Mouse (Mus musculus) limb, embryonic 10.5 days (tissue): ENCODE measurements around the gene Magea4. TPM values are rescaled to one million over a fixed set of nuclear protein-coding genes. Genes with fewer than 3 reads are reported as not detected.

ENCODE experiments used
- DNase-seq: peaks from one replicate; pipeline ENCODE4 v3.0.0-alpha.2; 2017; ENCODE audit warnings: low spot score
- H3K27ac ChIP-seq: fragments of 300-500 bp; sonication (generic); 2 replicates; pipeline ENCODE4 v1.5.1; 2016; ENCODE audit warnings: mild to moderate bottlenecking
- H3K27me3 ChIP-seq: fragments of 300-500 bp; sonication (generic); 2 replicates; pipeline ENCODE4 v1.6.1; 2016; ENCODE audit warnings: low read depth, mild to moderate bottlenecking; ENCODE audit not compliant: poor library complexity, severe bottlenecking
- H3K36me3 ChIP-seq: fragments of 300-500 bp; sonication (generic); 2 replicates; pipeline ENCODE4 v1.6.1; 2016; ENCODE audit warnings: mild to moderate bottlenecking, moderate library complexity
- H3K4me1 ChIP-seq: fragments of 300-500 bp; sonication (generic); 2 replicates; pipeline ENCODE4 v1.6.1; 2016
- H3K4me3 ChIP-seq: fragments of 300-500 bp; sonication (generic); 2 replicates; pipeline ENCODE4 v1.5.1; 2016; ENCODE audit warnings: mild to moderate bottlenecking, moderate library complexity
- H3K9me3 ChIP-seq: fragments of 300-500 bp; sonication (generic); replicated peaks from 2 replicates; pipeline ENCODE4 v1.6.1; 2016; ENCODE audit warnings: mild to moderate bottlenecking
- WGBS: fragments of 180-500 bp; shearing (Covaris S2); methylation state at CpG from one replicate; pipeline ENCODE4 v1.1.7; 2016; 5-methylcytosine and 5-hydroxymethylcytosine counted together
- microRNA counts: library from miRNA; unstranded; fragments of <30 nt; microRNA quantifications from one replicate; lab custom pipeline; 2017
- microRNA-seq: library from miRNA; unstranded; fragments of <30 nt; microRNA quantifications from one replicate; pipeline ENCODE4, GENCODE M21; 2017
- polyA plus RNA-seq: library from polyadenylated mRNA; unstranded; fragments of >200 nt; fragmentation: Nextera tagmentation; extraction: Ambion mirVana; gene quantifications from 2 replicates; pipeline ENCODE4 v1.2.1, GENCODE M21; 2016

Magea4 gene
- polyA plus RNA-seq = not detected in 2 replicates

GRCm38 (mm10) chrX:72221717-72222116 is at the start of gene Magea4:
Gene Magea4 (plus strand): TSS chrX:72222017.
- Histone ChIP-seq H3K4me3 (no peak within 1 kb of the TSS), H3K9me3 (no peaks in the 10 kb centered on the region), H3K36me3 (no peaks in the 10 kb centered on the region), H3K4me1 (no peaks in the 10 kb centered on the region), H3K27me3 (peaks cover 16% of the 10 kb centered on the region; the same call in 1 of the 2 replicates), H3K27ac (no peak within 1 kb of the TSS)
- WGBS = 85% methylated on average over 2 of the region's 2 CpGs
- DNase-seq = no peak

- H3K9me3 ChIP-seq = no peaks in the 10 kb centered on the region
- 73% methylated on average over 4 of the region's 4 CpGs for WGBS
- H3K36me3 ChIP-seq = no peaks in the 10 kb centered on the region
- H3K27me3 ChIP-seq = peaks cover 8% of the 10 kb centered on the region; the same call in 1 of the 2 replicates
- no peaks in the 10 kb centered on the region for H3K4me1 ChIP-seq
- no peak for DNase-seq
- no peak overlapping the region for H3K4me3 ChIP-seq
- H3K27ac ChIP-seq = no peak overlapping the region
Observed at GRCm38 (mm10) chrX:72202944-72203554, 18.8 kb upstream of the Magea4 start.

GRCm38 (mm10) chrX:72270637-72271036 is 48.8 kb downstream of the Magea4 start:
- peaks cover 21% of the 10 kb centered on the region for H3K27me3 ChIP-seq
- H3K27ac ChIP-seq = no peak overlapping the region
- H3K4me3 ChIP-seq = no peak overlapping the region
- peaks cover 10% of the 10 kb centered on the region for H3K36me3 ChIP-seq
- 95% methylated on average over 11 of the region's 11 CpGs for WGBS
- no peak for DNase-seq
- no peaks in the 10 kb centered on the region for H3K9me3 ChIP-seq
- no peaks in the 10 kb centered on the region for H3K4me1 ChIP-seq

MicroRNAs encoded within 50 kb of the gene (microRNA counts, 519-probe panel; counts per million panel counts)
- 684 counts per million, percentile 72 among the panel's probes with 10 or more counts for microRNA mmu-miR-224 (lab: Ali Mortazavi, UCI)
- microRNA mmu-miR-452 (lab: Ali Mortazavi, UCI) = 684 counts per million, percentile 72 among the panel's probes with 10 or more counts

Small RNAs within 50 kb of the gene (microRNA-seq; reads per million reads assigned to microRNA genes)
- 150 reads per million, percentile 54 among the genes with 10 or more reads in this experiment for gene Mir224
- 41.9 reads per million, percentile 39 among the genes with 10 or more reads in this experiment for gene Mir452

Other genes with a start within 250 kb of the Magea4 start
- not detected in 2 replicates for gene Fate1, start 249.0 kb upstream of the Magea4 start, polyA plus RNA-seq
- gene Cnga2, start 230.2 kb upstream of the Magea4 start, polyA plus RNA-seq = 0.04 and 0.10 TPM in 2 replicates
- gene Gabre, start 52.8 kb downstream of the Magea4 start, polyA plus RNA-seq = 0.85 and 2.0 TPM in 2 replicates
- not detected in 2 replicates for gene Magea10, start 164.8 kb downstream of the Magea4 start, polyA plus RNA-seq